Comparison of ENCODE assay signal across 27 mouse cellular contexts in the genomic region with DNA sequence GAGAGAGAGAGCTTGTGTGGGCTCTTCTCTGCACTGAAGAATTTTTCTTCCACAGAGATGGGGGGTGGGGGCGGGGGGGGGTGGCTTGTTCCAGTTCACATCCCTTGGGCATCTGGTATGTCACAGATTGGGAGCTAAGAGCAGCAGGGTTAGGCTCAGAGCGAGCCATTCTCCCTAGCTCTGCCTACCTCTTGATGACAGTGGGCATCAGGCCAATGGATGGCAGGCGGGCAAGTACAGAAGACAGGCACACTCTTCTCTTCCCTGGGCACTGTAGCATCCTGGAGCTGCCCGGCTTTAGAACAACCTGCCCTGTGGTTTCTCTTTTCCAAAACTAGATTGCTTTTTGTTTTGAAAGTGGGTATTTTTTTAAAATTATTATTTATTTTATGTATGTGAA. TPM values are rescaled to one million over a fixed set of nuclear protein-coding genes. Genes with fewer than 3 reads are reported as not detected.
DNase-seq lines count a peak whose midpoint lies in the region; ATAC-seq and TF ChIP-seq lines count a peak whose summit lies in the region.
"Had no signal": no experiment of that assay in that cellular context is flagged by ENCODE, and none has a peak within 500 bp of the region (broad histone marks: within the 10 kb centered on the region; RNA-seq: fewer than 3 reads in every experiment).

No protein-coding gene starts in this region.

- no peak overlapping the region for H3K27ac ChIP-seq in hindbrain, postnatal 0 days
- no peak overlapping the region for H3K27ac ChIP-seq in hindbrain, embryonic 12.5 days
- H3K27ac ChIP-seq: embryonic facial prominence, embryonic 13.5 days; forebrain, embryonic 10.5 days; heart, embryonic 10.5 days; hindbrain, embryonic 13.5 days; limb, embryonic 13.5 days; lung, embryonic 15.5 days had no signal

- no peaks in the 10 kb centered on the region for H3K27me3 ChIP-seq in hindbrain, postnatal 0 days (ENCODE audit: insufficient read depth, low read length)
- no peaks in the 10 kb centered on the region; the same call in 1 of the 2 replicates for H3K27me3 ChIP-seq in hindbrain, embryonic 12.5 days
- H3K27me3 ChIP-seq: embryonic facial prominence, embryonic 13.5 days; hindbrain, embryonic 13.5 days; limb, embryonic 13.5 days; lung, embryonic 15.5 days had no signal

- TF ChIP-seq CTCF in hindbrain, postnatal 0 days (IDR thresholded peaks at IDR 0.05; ENCODE audit: low read depth), result no peak
- TF ChIP-seq CTCF in brain, embryonic 14.5 days (IDR thresholded peaks at IDR 0.05; ENCODE audit: borderline replicate concordance, extremely low read depth, insufficient read depth, insufficient read length), result no peak

- H3K9ac ChIP-seq in hindbrain, postnatal 0 days (replicated peaks; ENCODE audit: low read length), result no peak overlapping the region
- no peak overlapping the region for H3K9ac ChIP-seq in hindbrain, embryonic 12.5 days
- H3K9ac ChIP-seq: embryonic facial prominence, embryonic 13.5 days; hindbrain, embryonic 13.5 days; limb, embryonic 13.5 days; lung, embryonic 15.5 days had no signal

- no peak overlapping the region for H3K4me3 ChIP-seq in hindbrain, postnatal 0 days (ENCODE audit: low read length)
- H3K4me3 ChIP-seq in hindbrain, embryonic 12.5 days, result no peak overlapping the region
- H3K4me3 ChIP-seq: embryonic facial prominence, embryonic 13.5 days; forebrain, embryonic 10.5 days; heart, embryonic 10.5 days; hindbrain, embryonic 13.5 days; limb, embryonic 13.5 days; lung, embryonic 15.5 days had no signal

- H3K9me3 ChIP-seq in hindbrain, postnatal 0 days (ENCODE audit: low read length), result no peaks in the 10 kb centered on the region
- H3K9me3 ChIP-seq in hindbrain, embryonic 12.5 days (replicated peaks), result no peaks in the 10 kb centered on the region
- H3K9me3 ChIP-seq: embryonic facial prominence, embryonic 13.5 days; forebrain, embryonic 10.5 days; heart, embryonic 10.5 days; hindbrain, embryonic 13.5 days; limb, embryonic 13.5 days; lung, embryonic 15.5 days had no signal

- ATAC-seq in hindbrain, postnatal 0 days, result no peak
- no peak for ATAC-seq in hindbrain, embryonic 12.5 days (ENCODE audit: low FRiP score)
- ATAC-seq: CD4-positive, CD25-positive, alpha-beta regulatory T cell, adult 4 months; intestine, postnatal 0 days; midbrain, embryonic 16.5 days had no signal

- no peaks in the 10 kb centered on the region for H3K36me3 ChIP-seq in hindbrain, postnatal 0 days (ENCODE audit: insufficient read depth, low read length)
- no peaks in the 10 kb centered on the region for H3K36me3 ChIP-seq in hindbrain, embryonic 12.5 days
- H3K36me3 ChIP-seq: lung, embryonic 15.5 days had no signal

- peaks cover 32% of the 10 kb centered on the region for H3K4me1 ChIP-seq in hindbrain, postnatal 0 days (ENCODE audit: insufficient read depth, low read length)
- H3K4me1 ChIP-seq in hindbrain, embryonic 12.5 days, result peaks cover 42% of the 10 kb centered on the region

- DNase-seq in cerebellum, postnatal 10 days, result peak; percentile 76 to 82
- DNase-seq in cerebellum, adult 11 months, result no peak
- peak; percentile 40 for DNase-seq in hindbrain, postnatal 0 days (ENCODE audit: low spot score)
- peak; percentile 52 for DNase-seq in MN1 (ENCODE audit: low spot score)
- peak; percentile 38 for DNase-seq in brain, embryonic 14.5 days (ENCODE audit: low read depth)
- DNase-seq in lung, postnatal 10 days, result no peak
- DNase-seq: adrenal gland, postnatal 25 days; gastrocnemius, postnatal 14 days; heart, postnatal 36 days; kidney, adult 9 months; kidney, postnatal 10 days; lung, postnatal 36 days; right cerebral cortex, adult 18-20 months; spleen, adult 18-20 months; thymus, postnatal 14 days had no signal

- 55% methylated on average over 4 of the region's 4 CpGs for WGBS in hindbrain, postnatal 0 days
- WGBS in hindbrain, embryonic 12.5 days, result 84% methylated on average over 4 of the region's 4 CpGs

- no peak for TF ChIP-seq POLR2A in brain, embryonic 14.5 days (IDR thresholded peaks at IDR 0.05; ENCODE audit: borderline replicate concordance, extremely low read depth, insufficient read depth, insufficient read length, poor library complexity, severe bottlenecking)

- no peak overlapping the region for H3K4me2 ChIP-seq in hindbrain, postnatal 0 days (ENCODE audit: low read depth, low read length)
- no peak overlapping the region for H3K4me2 ChIP-seq in hindbrain, embryonic 12.5 days (replicated peaks)
- H3K4me2 ChIP-seq: embryonic facial prominence, embryonic 13.5 days; hindbrain, embryonic 13.5 days; limb, embryonic 13.5 days; liver, embryonic 11.5 days; lung, embryonic 15.5 days; midbrain, embryonic 11.5 days had no signal

RNA-seq across cellular contexts. Expression of a gene that starts 6.0 kb away (rescaled TPM):
- total RNA-seq in hindbrain, postnatal 0 days (2014; rRNA removed), result 50.8 and 62.6 TPM in 2 replicates
- polyA plus RNA-seq in hindbrain, postnatal 0 days (2015; fragmentation: Nextera tagmentation; extraction: Ambion mirVana), result 38.7 and 38.8 TPM in 2 replicates
- polyA plus RNA-seq in hindbrain, embryonic 12.5 days (2016; fragmentation: Nextera tagmentation; extraction: Ambion mirVana), result 19.0 and 19.9 TPM in 2 replicates
- 28.4 and 31.6 TPM in 2 replicates for polyA plus RNA-seq in brain, embryonic 14.5 days (2012; rRNA removed)

RNA-seq across cellular contexts. Expression of a gene that starts 12.9 kb away (rescaled TPM):
- total RNA-seq in hindbrain, postnatal 0 days (2014; rRNA removed), result 581 and 603 TPM in 2 replicates
- 265 and 282 TPM in 2 replicates for polyA plus RNA-seq in hindbrain, postnatal 0 days (2015; fragmentation: Nextera tagmentation; extraction: Ambion mirVana)
- polyA plus RNA-seq in hindbrain, embryonic 12.5 days (2016; fragmentation: Nextera tagmentation; extraction: Ambion mirVana), result 290 and 293 TPM in 2 replicates
- 329 and 375 TPM in 2 replicates for polyA plus RNA-seq in brain, embryonic 14.5 days (2012; rRNA removed)

RNA-seq across cellular contexts. Expression of a gene that starts 21.8 kb away (rescaled TPM):
- 97.3 and 109 TPM in 2 replicates for total RNA-seq in hindbrain, postnatal 0 days (2014; rRNA removed)
- 251 and 255 TPM in 2 replicates for polyA plus RNA-seq in hindbrain, postnatal 0 days (2015; fragmentation: Nextera tagmentation; extraction: Ambion mirVana)
- 232 and 248 TPM in 2 replicates for polyA plus RNA-seq in hindbrain, embryonic 12.5 days (2016; fragmentation: Nextera tagmentation; extraction: Ambion mirVana)
- polyA plus RNA-seq in brain, embryonic 14.5 days (2012; rRNA removed), result 190 and 347 TPM in 2 replicates

RNA-seq across cellular contexts. Expression of a gene that starts 24.2 kb away (rescaled TPM):
- total RNA-seq in hindbrain, postnatal 0 days (2014; rRNA removed), result 54.1 and 70.5 TPM in 2 replicates
- 84.5 and 88.9 TPM in 2 replicates for polyA plus RNA-seq in hindbrain, postnatal 0 days (2015; fragmentation: Nextera tagmentation; extraction: Ambion mirVana)
- 53.4 and 57.0 TPM in 2 replicates for polyA plus RNA-seq in hindbrain, embryonic 12.5 days (2016; fragmentation: Nextera tagmentation; extraction: Ambion mirVana)
- polyA plus RNA-seq in brain, embryonic 14.5 days (2012; rRNA removed), result 47.8 and 67.8 TPM in 2 replicates

RNA-seq across cellular contexts. Expression of a gene that starts 31.4 kb away (rescaled TPM):
- total RNA-seq in hindbrain, postnatal 0 days (2014; rRNA removed), result 93.8 and 98.3 TPM in 2 replicates
- 103 and 106 TPM in 2 replicates for polyA plus RNA-seq in hindbrain, postnatal 0 days (2015; fragmentation: Nextera tagmentation; extraction: Ambion mirVana)
- polyA plus RNA-seq in hindbrain, embryonic 12.5 days (2016; fragmentation: Nextera tagmentation; extraction: Ambion mirVana), result 128 and 131 TPM in 2 replicates
- 127 and 171 TPM in 2 replicates for polyA plus RNA-seq in brain, embryonic 14.5 days (2012; rRNA removed)

Comparison
In these comparisons a context has a peak if more than half of its experiments do, and no peak if none do; other contexts are left out.
1. DNase-seq: peak in cerebellum, postnatal 10 days (2 of 2), hindbrain, postnatal 0 days (single experiment), MN1 (single experiment) and brain, embryonic 14.5 days (single experiment); none in cerebellum, adult 11 months (single experiment) and lung, postnatal 10 days (single experiment).